Mouse (Mus musculus): ENCODE results near the gene Smyd2. TPM values are rescaled to one million over a fixed set of nuclear protein-coding genes. Genes with fewer than 3 reads are reported as not detected.
A peak's percentile ranks its signal among the peaks of the same experiment; 100 is the strongest.

The Smyd2 gene
- polyA plus RNA-seq, 1 experiment from 2014 or later, result 98.4 TPM

- Histone ChIP-seq H3K36me3 (peaks cover 67% of the 10 kb centered on the region), H3K4me2 (no peak overlapping the region), H3K4me3 (no peak overlapping the region), H3K9ac (no peak overlapping the region), H3K27me3 (no peaks in the 10 kb centered on the region), H3K4me1 (peaks cover 17% of the 10 kb centered on the region), H3K27ac (peak overlapping the region; percentile 28; the same call in 1 of the 2 replicates), H3K9me3 (no peaks in the 10 kb centered on the region)
- no peak for ATAC-seq (ENCODE audit: insufficient number of reproducible peaks, insufficient read depth, low FRiP score, low TSS enrichment, low read depth)
- WGBS, result 86% methylated on average over 17 of the region's 17 CpGs
Measured at GRCm38 (mm10) chr1:189860112-189860941, 61.8 kb downstream of the Smyd2 start.

GRCm38 (mm10) chr1:189858377-189858776 is 63.8 kb downstream of the Smyd2 start:
- Histone ChIP-seq H3K27me3 (no peaks in the 10 kb centered on the region), H3K4me1 (peaks cover 22% of the 10 kb centered on the region), H3K4me3 (no peak overlapping the region), H3K9ac (no peak overlapping the region), H3K27ac (no peak overlapping the region), H3K9me3 (no peaks in the 10 kb centered on the region), H3K4me2 (no peak overlapping the region), H3K36me3 (peaks cover 64% of the 10 kb centered on the region)
- 74% methylated on average over 6 of the region's 6 CpGs for WGBS
- no peak for ATAC-seq (ENCODE audit: insufficient number of reproducible peaks, insufficient read depth, low FRiP score, low TSS enrichment, low read depth)

GRCm38 (mm10) chr1:189855739-189856138 is 66.4 kb downstream of the Smyd2 start:
- Histone ChIP-seq H3K9ac (no peak overlapping the region), H3K4me3 (no peak overlapping the region), H3K4me2 (no peak overlapping the region), H3K4me1 (peaks cover 30% of the 10 kb centered on the region), H3K27me3 (no peaks in the 10 kb centered on the region), H3K27ac (no peak overlapping the region), H3K36me3 (peaks cover 73% of the 10 kb centered on the region), H3K9me3 (no peaks in the 10 kb centered on the region)
- WGBS, result 84% methylated on average over 5 of the region's 5 CpGs
- ATAC-seq (ENCODE audit: insufficient number of reproducible peaks, insufficient read depth, low FRiP score, low TSS enrichment, low read depth), result no peak

- no peak overlapping the region for H3K4me3 ChIP-seq
- peaks cover 22% of the 10 kb centered on the region for H3K4me1 ChIP-seq
- no peak overlapping the region for H3K4me2 ChIP-seq
- ATAC-seq (ENCODE audit: insufficient number of reproducible peaks, insufficient read depth, low FRiP score, low TSS enrichment, low read depth), result no peak
- H3K27ac ChIP-seq, result peak overlapping the region; percentile 55
- H3K27me3 ChIP-seq, result no peaks in the 10 kb centered on the region
- no peaks in the 10 kb centered on the region for H3K9me3 ChIP-seq
- H3K9ac ChIP-seq, result no peak overlapping the region
- 74% methylated on average over 13 of the region's 13 CpGs for WGBS
- peaks cover 76% of the 10 kb centered on the region for H3K36me3 ChIP-seq
Measured at GRCm38 (mm10) chr1:189854646-189855045, 67.5 kb downstream of the Smyd2 start.

- WGBS, result 45% methylated on average over 7 of the region's 7 CpGs
- ATAC-seq (ENCODE audit: insufficient number of reproducible peaks, insufficient read depth, low FRiP score, low TSS enrichment, low read depth), result no peak
- Histone ChIP-seq H3K9ac (no peak overlapping the region), H3K27ac (no peak overlapping the region; the same call in 1 of the 2 replicates), H3K27me3 (no peaks in the 10 kb centered on the region), H3K9me3 (no peaks in the 10 kb centered on the region), H3K4me3 (no peak overlapping the region), H3K4me1 (peaks cover 22% of the 10 kb centered on the region), H3K36me3 (peaks cover 90% of the 10 kb centered on the region), H3K4me2 (no peak overlapping the region)
Measured at GRCm38 (mm10) chr1:189852456-189852855, 69.7 kb downstream of the Smyd2 start.

- WGBS, result 69% methylated on average over 5 of the region's 5 CpGs
- H3K9ac ChIP-seq, result no peak overlapping the region
- no peaks in the 10 kb centered on the region for H3K27me3 ChIP-seq
- no peak overlapping the region for H3K4me2 ChIP-seq
- H3K4me3 ChIP-seq, result no peak overlapping the region
- no peak for ATAC-seq (ENCODE audit: insufficient number of reproducible peaks, insufficient read depth, low FRiP score, low TSS enrichment, low read depth)
- H3K36me3 ChIP-seq, result peaks cover 90% of the 10 kb centered on the region
- no peak overlapping the region for H3K27ac ChIP-seq
- no peaks in the 10 kb centered on the region for H3K9me3 ChIP-seq
- peaks cover 22% of the 10 kb centered on the region for H3K4me1 ChIP-seq
Measured at GRCm38 (mm10) chr1:189852051-189852450, 70.1 kb downstream of the Smyd2 start.

GRCm38 (mm10) chr1:189849550-189849949 is 72.6 kb downstream of the Smyd2 start:
- Histone ChIP-seq H3K4me2 (no peak overlapping the region), H3K27me3 (no peaks in the 10 kb centered on the region), H3K36me3 (peaks cover 90% of the 10 kb centered on the region), H3K4me3 (no peak overlapping the region), H3K27ac (no peak overlapping the region), H3K4me1 (peaks cover 22% of the 10 kb centered on the region), H3K9me3 (no peaks in the 10 kb centered on the region), H3K9ac (no peak overlapping the region)
- 53% methylated on average over 11 of the region's 11 CpGs for WGBS
- ATAC-seq (ENCODE audit: insufficient number of reproducible peaks, insufficient read depth, low FRiP score, low TSS enrichment, low read depth), result no peak

- H3K4me3 ChIP-seq, result no peak overlapping the region
- H3K27ac ChIP-seq, result no peak overlapping the region
- no peaks in the 10 kb centered on the region for H3K27me3 ChIP-seq
- H3K4me2 ChIP-seq, result no peak overlapping the region
- no peak overlapping the region for H3K9ac ChIP-seq
- ATAC-seq (ENCODE audit: insufficient number of reproducible peaks, insufficient read depth, low FRiP score, low TSS enrichment, low read depth), result no peak
- no peaks in the 10 kb centered on the region; the same call in 1 of the 2 replicates for H3K4me1 ChIP-seq
- peaks cover 91% of the 10 kb centered on the region for H3K36me3 ChIP-seq
- 83% methylated on average over 2 of the region's 2 CpGs for WGBS
- no peaks in the 10 kb centered on the region for H3K9me3 ChIP-seq
Measured at GRCm38 (mm10) chr1:189846319-189846718, 75.8 kb downstream of the Smyd2 start.

GRCm38 (mm10) chr1:189834166-189834565 is 88.0 kb downstream of the Smyd2 start:
- no peak for ATAC-seq (ENCODE audit: insufficient number of reproducible peaks, insufficient read depth, low FRiP score, low TSS enrichment, low read depth)
- no peaks in the 10 kb centered on the region for H3K27me3 ChIP-seq
- H3K4me3 ChIP-seq, result no peak overlapping the region
- 76% methylated on average over 13 of the region's 13 CpGs for WGBS
- H3K9me3 ChIP-seq, result no peaks in the 10 kb centered on the region
- H3K4me1 ChIP-seq, result peaks cover 15% of the 10 kb centered on the region
- H3K36me3 ChIP-seq, result peaks cover 56% of the 10 kb centered on the region
- no peak overlapping the region for H3K27ac ChIP-seq
- no peak overlapping the region for H3K4me2 ChIP-seq
- H3K9ac ChIP-seq, result no peak overlapping the region

- no peak for ATAC-seq (ENCODE audit: insufficient number of reproducible peaks, insufficient read depth, low FRiP score, low TSS enrichment, low read depth)
- no peak overlapping the region for H3K27ac ChIP-seq
- H3K9me3 ChIP-seq, result no peaks in the 10 kb centered on the region
- no peaks in the 10 kb centered on the region for H3K27me3 ChIP-seq
- H3K4me2 ChIP-seq, result no peak overlapping the region
- H3K9ac ChIP-seq, result no peak overlapping the region
- H3K36me3 ChIP-seq, result peaks cover 56% of the 10 kb centered on the region
- peaks cover 15% of the 10 kb centered on the region for H3K4me1 ChIP-seq
- H3K4me3 ChIP-seq, result no peak overlapping the region
- WGBS, result 65% methylated on average over 7 of the region's 7 CpGs
Measured at GRCm38 (mm10) chr1:189833351-189833750, 88.8 kb downstream of the Smyd2 start.

- 22% methylated on average over 12 of the region's 12 CpGs for WGBS
- peaks cover 55% of the 10 kb centered on the region for H3K36me3 ChIP-seq
- H3K4me1 ChIP-seq, result peaks cover 15% of the 10 kb centered on the region
- H3K9ac ChIP-seq, result no peak overlapping the region
- ATAC-seq (ENCODE audit: insufficient number of reproducible peaks, insufficient read depth, low FRiP score, low TSS enrichment, low read depth), result peak; percentile 60; the same call in 1 of the 2 replicates
- H3K4me3 ChIP-seq, result no peak overlapping the region
- H3K27ac ChIP-seq, result peak overlapping the region; percentile 49; the same call in 1 of the 2 replicates
- no peaks in the 10 kb centered on the region for H3K9me3 ChIP-seq
- H3K4me2 ChIP-seq, result no peak overlapping the region
- H3K27me3 ChIP-seq, result no peaks in the 10 kb centered on the region
Measured at GRCm38 (mm10) chr1:189830797-189831232, 91.3 kb downstream of the Smyd2 start.
